Mouse (Mus musculus) liver, postnatal 0 days (tissue): Measurements from ENCODE around the gene Gria1.

Source experiments
- CTCF ChIP-seq: sonication (generic); IDR thresholded peaks from 2 replicates; pipeline ENCODE4 v1.5.1; 2016; ENCODE audit warnings: antibody characterized with exemption, low read depth
- EP300 ChIP-seq: IDR thresholded peaks from 2 replicates; pipeline ENCODE4 v1.6.1; 2016; ENCODE audit warnings: antibody characterized with exemption, low read depth, mild to moderate bottlenecking

DNA sequence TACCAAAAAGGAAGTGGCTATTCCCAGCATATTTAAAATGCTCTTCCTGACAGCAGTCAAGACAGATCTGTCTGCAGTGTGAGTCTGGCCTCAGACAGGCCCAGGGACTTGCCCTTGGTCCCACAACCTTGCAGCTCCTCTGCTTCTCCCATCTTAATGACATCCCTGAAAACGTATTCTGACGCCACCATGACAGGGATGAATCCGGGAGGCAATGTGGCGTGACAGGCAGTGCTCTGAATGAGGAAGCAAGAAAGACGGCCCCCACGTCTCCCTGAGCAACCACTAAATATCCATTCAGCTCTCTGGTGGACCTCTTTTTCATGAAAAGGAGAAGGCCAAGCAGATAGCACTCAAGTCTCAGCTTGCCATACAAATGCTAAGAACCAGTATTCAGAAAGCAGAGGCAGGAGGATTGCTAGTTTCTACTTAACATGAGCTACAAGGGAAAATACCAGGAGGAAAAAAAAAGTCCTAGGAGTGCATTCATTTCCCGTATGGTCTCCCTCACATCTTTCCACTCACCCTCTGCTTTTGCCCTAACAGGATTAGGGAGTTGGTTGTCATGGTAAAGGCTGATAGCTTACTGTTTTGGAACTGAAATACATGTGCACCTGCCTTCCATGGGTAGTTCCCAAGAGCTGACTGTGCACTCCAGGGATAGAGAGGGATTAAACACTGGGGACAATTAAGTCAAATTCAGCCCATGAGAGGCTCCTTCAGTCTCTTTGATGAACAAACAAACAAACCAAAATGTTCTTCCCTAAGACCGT, 211.8 kb downstream of the Gria1 start:
- TF ChIP-seq CTCF: no peak
- no peak for TF ChIP-seq EP300
